20 mouse cellular contexts compared by ENCODE assay signal in the genomic region with DNA sequence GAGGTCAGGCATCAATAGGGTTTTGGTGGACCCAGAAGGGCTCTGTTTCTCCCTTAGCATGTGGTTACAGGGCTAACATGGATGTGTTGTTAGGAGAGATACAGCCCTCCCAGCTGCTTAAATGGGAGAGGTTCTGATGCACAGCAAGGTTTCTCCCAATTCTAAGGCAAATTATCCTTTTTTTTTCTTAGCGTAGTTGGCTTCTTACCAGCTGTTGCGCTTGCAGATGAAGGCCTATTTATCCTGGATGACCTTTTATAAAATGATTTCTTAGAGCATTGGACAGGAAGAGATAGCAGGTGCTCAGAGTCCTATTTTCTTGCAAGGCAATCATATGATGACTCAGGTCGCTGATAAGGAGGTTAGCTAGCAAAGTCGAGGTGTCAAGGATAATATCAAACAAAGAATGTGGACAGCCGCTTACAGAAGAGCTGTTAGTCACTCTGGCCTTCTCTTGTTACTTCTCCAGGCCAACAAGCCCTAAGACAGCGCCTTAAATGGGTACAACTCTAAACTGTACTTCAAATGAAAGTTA. TPM values are rescaled to one million over a fixed set of nuclear protein-coding genes. Genes with fewer than 3 reads are reported as not detected.
DNase-seq lines count a peak whose midpoint lies in the region; ATAC-seq and TF ChIP-seq lines count a peak whose summit lies in the region.
"Had no signal": no experiment of that assay in that cellular context is flagged by ENCODE, and none has a peak within 500 bp of the region (broad histone marks: within the 10 kb centered on the region; RNA-seq: fewer than 3 reads in every experiment).

No protein-coding gene starts in this region.

- 50% methylated on average over 6 of the region's 6 CpGs for WGBS in lung, embryonic 15.5 days
- 35% methylated on average over 6 of the region's 6 CpGs for WGBS in intestine, postnatal 0 days
- 90% methylated on average over 6 of the region's 6 CpGs for WGBS in hindbrain, embryonic 10.5 days

- TF ChIP-seq CTCF in intestine, postnatal 0 days (IDR thresholded peaks at IDR 0.05; ENCODE audit: low read depth) = no peak

- peak overlapping the region; percentile 64; the same call in 1 of the 2 replicates for H3K27ac ChIP-seq in lung, embryonic 15.5 days
- H3K27ac ChIP-seq in intestine, postnatal 0 days (ENCODE audit: low read depth, low read length) = peak overlapping the region; percentile 24; the same call in 1 of the 2 replicates
- no peak overlapping the region for H3K27ac ChIP-seq in hindbrain, embryonic 10.5 days
- H3K27ac ChIP-seq: liver, embryonic 15.5 days; macrophage had no signal

- H3K9ac ChIP-seq in lung, embryonic 15.5 days = no peak overlapping the region
- H3K9ac ChIP-seq in intestine, postnatal 0 days (ENCODE audit: low read depth, low read length) = no peak overlapping the region
- H3K9ac ChIP-seq: heart, embryonic 12.5 days; liver, embryonic 15.5 days had no signal

- H3K27me3 ChIP-seq in lung, embryonic 15.5 days = no peaks in the 10 kb centered on the region
- no peaks in the 10 kb centered on the region for H3K27me3 ChIP-seq in intestine, postnatal 0 days (replicated peaks; ENCODE audit: control insufficient read depth, insufficient read depth, low read length)
- H3K27me3 ChIP-seq in hindbrain, embryonic 10.5 days (ENCODE audit: insufficient read depth, poor library complexity, severe bottlenecking) = no peaks in the 10 kb centered on the region
- H3K27me3 ChIP-seq: heart, embryonic 12.5 days; liver, embryonic 15.5 days had no signal

- peaks cover 64% of the 10 kb centered on the region for H3K4me1 ChIP-seq in lung, embryonic 15.5 days
- peaks cover 13% of the 10 kb centered on the region; the same call in 1 of the 2 replicates for H3K4me1 ChIP-seq in intestine, postnatal 0 days (replicated peaks; ENCODE audit: control insufficient read depth, insufficient read depth, low read length)
- peaks cover 19% of the 10 kb centered on the region for H3K4me1 ChIP-seq in hindbrain, embryonic 10.5 days (replicated peaks)

- no peak for ATAC-seq in lung, embryonic 15.5 days (ENCODE audit: borderline replicate concordance, extremely low read depth, low FRiP score, low TSS enrichment)
- ATAC-seq in intestine, postnatal 0 days = peak; percentile 42; the same call in 1 of the 2 replicates
- ATAC-seq: forebrain, embryonic 16.5 days; hindbrain, postnatal 0 days had no signal

- H3K4me2 ChIP-seq in lung, embryonic 15.5 days = no peak overlapping the region
- H3K4me2 ChIP-seq in intestine, postnatal 0 days (replicated peaks; ENCODE audit: low read depth) = no peak overlapping the region
- H3K4me2 ChIP-seq: heart, embryonic 12.5 days; liver, embryonic 15.5 days; midbrain, embryonic 11.5 days had no signal

- peak; percentile 72 for DNase-seq in adrenal gland, adult 8-10 months
- DNase-seq in adrenal gland, postnatal 25 days = no peak
- DNase-seq in lung, postnatal 4 days = no peak
- DNase-seq in NIH3T3 (ENCODE audit: low read depth) = peak; percentile 31
- DNase-seq in kidney, postnatal 14 days = no peak
- no peak for DNase-seq in hindbrain, embryonic 10.5 days (ENCODE audit: low spot score)
- DNase-seq: cerebellum, adult 11-12 months; cerebellum, postnatal 36 days; heart, postnatal 4 days; kidney, postnatal 4 days had no signal

- H3K9me3 ChIP-seq in lung, embryonic 15.5 days = no peaks in the 10 kb centered on the region
- H3K9me3 ChIP-seq in intestine, postnatal 0 days (ENCODE audit: control insufficient read depth) = no peaks in the 10 kb centered on the region
- H3K9me3 ChIP-seq in hindbrain, embryonic 10.5 days = no peaks in the 10 kb centered on the region
- H3K9me3 ChIP-seq: heart, embryonic 12.5 days; liver, embryonic 15.5 days had no signal

- no peaks in the 10 kb centered on the region for H3K36me3 ChIP-seq in lung, embryonic 15.5 days
- no peaks in the 10 kb centered on the region for H3K36me3 ChIP-seq in intestine, postnatal 0 days (ENCODE audit: control insufficient read depth, insufficient read depth)
- no peaks in the 10 kb centered on the region for H3K36me3 ChIP-seq in hindbrain, embryonic 10.5 days
- H3K36me3 ChIP-seq: heart, embryonic 12.5 days; liver, embryonic 15.5 days had no signal

- no peak overlapping the region for H3K4me3 ChIP-seq in lung, embryonic 15.5 days
- H3K4me3 ChIP-seq in intestine, postnatal 0 days (ENCODE audit: low read depth, low read length) = no peak overlapping the region
- H3K4me3 ChIP-seq in hindbrain, embryonic 10.5 days = no peak overlapping the region
- H3K4me3 ChIP-seq: heart, embryonic 12.5 days; liver, embryonic 15.5 days; myocyte had no signal

RNA-seq across cellular contexts. Expression of a gene that starts 37.7 kb away (rescaled TPM):
- 1 to 10 TPM; 4.5 to 10.0 (median 6.7) TPM for total RNA-seq in adrenal gland, adult 8-10 months (2022)
- total RNA-seq in adrenal gland, postnatal 25 days (2021) = 4.9 and 5.8 TPM in 2 replicates
- 5.3 TPM in 2 replicates for polyA plus RNA-seq in lung, embryonic 15.5 days (2015; fragmentation: Nextera tagmentation; extraction: Ambion mirVana)
- polyA plus RNA-seq in intestine, postnatal 0 days (2015; fragmentation: Nextera tagmentation; extraction: Ambion mirVana) = 7.5 and 7.7 TPM in 2 replicates
- 26.3 and 43.3 TPM in 2 replicates for polyA plus RNA-seq in hindbrain, embryonic 10.5 days (2016; fragmentation: Nextera tagmentation; extraction: Ambion mirVana)
- total RNA-seq: granulocyte monocyte progenitor cell, adult 5-6 weeks had no signal
- polyA plus RNA-seq: macrophage had no signal

Comparison
In these comparisons a context has a peak if more than half of its experiments do, and no peak if none do; other contexts are left out.
1. DNase-seq: peak in adrenal gland, adult 8-10 months (single experiment) and NIH3T3 (single experiment); none in adrenal gland, postnatal 25 days (single experiment), lung, postnatal 4 days (0 of 2), kidney, postnatal 14 days (single experiment) and hindbrain, embryonic 10.5 days (single experiment).